Mouse (Mus musculus) liver, postnatal 0 days (tissue): ENCODE data around the gene Pigh.

Experiments used
- CTCF ChIP-seq: sonication (generic); IDR thresholded peaks from 2 replicates; pipeline ENCODE4 v1.5.1; 2016; ENCODE audit warnings: antibody characterized with exemption, low read depth
- EP300 ChIP-seq: IDR thresholded peaks from 2 replicates; pipeline ENCODE4 v1.6.1; 2016; ENCODE audit warnings: antibody characterized with exemption, low read depth, mild to moderate bottlenecking

GRCm38 (mm10) chr12:79049807-79050206, 39.6 kb downstream of the Pigh start:
- no peak for TF ChIP-seq CTCF
- no peak for TF ChIP-seq EP300
